In the genomic region with DNA sequence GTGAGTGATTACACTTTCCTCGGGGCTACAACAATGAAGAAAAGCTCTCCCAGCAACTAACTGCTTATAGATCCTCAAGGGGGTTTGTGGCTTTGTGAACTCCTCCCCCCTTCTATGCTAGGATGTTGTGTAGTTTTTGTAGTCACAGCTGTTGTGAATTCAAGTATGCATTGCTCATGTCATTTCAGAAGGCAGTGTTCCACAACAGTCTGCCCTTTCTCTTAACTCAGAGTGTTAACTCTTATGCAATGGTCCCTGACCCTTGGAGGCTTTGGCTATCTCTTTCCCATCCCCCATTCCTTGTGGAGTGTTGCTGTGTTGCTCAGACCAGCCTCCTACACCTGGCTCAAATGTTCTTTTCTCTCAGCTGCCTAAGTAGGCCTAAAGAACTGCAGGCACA, we compare ENCODE assay signal across 18 mouse cellular contexts. TPM values are rescaled to one million over a fixed set of nuclear protein-coding genes. Genes with fewer than 3 reads are reported as not detected.
"Had no signal": no experiment of that assay in that cellular context is flagged by ENCODE, and none has a peak within 500 bp of the region (broad histone marks: within the 10 kb centered on the region; RNA-seq: fewer than 3 reads in every experiment).

No protein-coding gene starts in this region.

- H3K27me3 ChIP-seq: limb, embryonic 12.5 days; liver, embryonic 12.5 days; midbrain, embryonic 12.5 days had no signal

- H3K4me3 ChIP-seq: limb, embryonic 12.5 days; liver, embryonic 12.5 days; midbrain, embryonic 12.5 days had no signal

- DNase-seq: kidney, adult 8-10 months; kidney, postnatal 25 days; layer of hippocampus, postnatal 36 days; right cerebral cortex, adult 18-20 months; thymus, adult 18-20 months; thymus, postnatal 14 days had no signal

- H3K9ac ChIP-seq: limb, embryonic 12.5 days; liver, embryonic 12.5 days; midbrain, embryonic 12.5 days had no signal

- H3K27ac ChIP-seq: limb, embryonic 12.5 days; liver, embryonic 12.5 days; midbrain, embryonic 12.5 days had no signal

- H3K9me3 ChIP-seq: limb, embryonic 12.5 days; liver, embryonic 12.5 days; midbrain, embryonic 12.5 days had no signal

- H3K4me1 ChIP-seq: limb, embryonic 12.5 days; midbrain, embryonic 12.5 days had no signal

- ATAC-seq: intestine, embryonic 16.5 days; liver, embryonic 12.5 days; midbrain, embryonic 16.5 days had no signal

- H3K4me2 ChIP-seq: limb, embryonic 12.5 days; liver, embryonic 12.5 days; midbrain, embryonic 12.5 days had no signal

RNA-seq across cellular contexts. Expression of a gene that starts 39.7 kb away (rescaled TPM):
- total RNA-seq: megakaryocyte-erythroid progenitor cell, adult 5-6 weeks had no signal

RNA-seq across cellular contexts. Expression of a gene that starts 56.7 kb away (rescaled TPM):
- total RNA-seq: layer of hippocampus, postnatal 36 days; left cerebral cortex, adult 8-10 months; left cerebral cortex, postnatal 36 days; megakaryocyte-erythroid progenitor cell, adult 5-6 weeks had no signal
- polyA plus RNA-seq: intestine, embryonic 16.5 days; limb, embryonic 12.5 days; liver, embryonic 12.5 days; liver, embryonic 16.5 days; lung, embryonic 16.5 days; midbrain, embryonic 12.5 days; midbrain, embryonic 16.5 days; neural tube, embryonic 14.5 days; stomach, embryonic 14.5 days had no signal
